Mouse (Mus musculus): ENCODE data around the gene Tmprss2. TPM values are rescaled to one million over a fixed set of nuclear protein-coding genes. Genes with fewer than 3 reads are reported as not detected.

Tmprss2 gene
- polyA plus RNA-seq, 1 experiment, result not detected

- H3K36me3 ChIP-seq (ENCODE audit: control insufficient read depth, insufficient read depth), result no peaks in the 10 kb centered on the region
- H3K79me3 ChIP-seq (ENCODE audit: low read depth), result no peaks in the 10 kb centered on the region
- H3ac ChIP-seq (ENCODE audit: control insufficient read depth, insufficient read length, low read depth), result no peak overlapping the region
- TF ChIP-seq CEBPB (IDR thresholded peaks at IDR 0.05; ENCODE audit: low read depth), result no peak
- no peak for TF ChIP-seq MYOD1 (IDR thresholded peaks at IDR 0.05; ENCODE audit: control insufficient read depth, insufficient read length, low read depth)
- no peak for TF ChIP-seq FOSL1 (IDR thresholded peaks at IDR 0.05; ENCODE audit: insufficient read depth, low read length, poor library complexity, severe bottlenecking)
- TF ChIP-seq MAX (IDR thresholded peaks at IDR 0.05), result no peak
- no peak for TF ChIP-seq USF1 (IDR thresholded peaks at IDR 0.05; ENCODE audit: low read depth)
- no peak for TF ChIP-seq MYOG (IDR thresholded peaks at IDR 0.05; ENCODE audit: control insufficient read depth, extremely low read depth, insufficient read length)
- TF ChIP-seq CTCF (IDR thresholded peaks at IDR 0.05; ENCODE audit: control insufficient read depth, insufficient read depth, insufficient read length), result no peak
- no peaks in the 10 kb centered on the region for H3K79me2 ChIP-seq (ENCODE audit: control insufficient read depth, insufficient read depth)
- H3K27me3 ChIP-seq (ENCODE audit: control insufficient read depth, insufficient read depth, insufficient read length), result peaks cover 15% of the 10 kb centered on the region
- H3K4me3 ChIP-seq (ENCODE audit: insufficient read depth, poor library complexity, severe bottlenecking), result no peak overlapping the region
These were observed 749 bp downstream of the Tmprss2 start for GRCm38 (mm10) chr16:97610246-97610645.

- H3K79me2 ChIP-seq (ENCODE audit: control insufficient read depth, insufficient read depth), result no peaks in the 10 kb centered on the region
- H3ac ChIP-seq (ENCODE audit: control insufficient read depth, insufficient read length, low read depth), result no peak overlapping the region
- H3K36me3 ChIP-seq (ENCODE audit: control insufficient read depth, insufficient read depth), result no peaks in the 10 kb centered on the region
- H3K4me3 ChIP-seq (ENCODE audit: insufficient read depth, poor library complexity, severe bottlenecking), result no peak overlapping the region
- peaks cover 15% of the 10 kb centered on the region for H3K27me3 ChIP-seq (ENCODE audit: control insufficient read depth, insufficient read depth, insufficient read length)
- TF ChIP-seq FOSL1 (IDR thresholded peaks at IDR 0.05; ENCODE audit: insufficient read depth, low read length, poor library complexity, severe bottlenecking) (no peak), CEBPB (IDR thresholded peaks at IDR 0.05; ENCODE audit: low read depth) (no peak), MAX (IDR thresholded peaks at IDR 0.05) (no peak), USF1 (IDR thresholded peaks at IDR 0.05; ENCODE audit: low read depth) (no peak), MYOG (IDR thresholded peaks at IDR 0.05; ENCODE audit: control insufficient read depth, extremely low read depth, insufficient read length) (no peak), MYOD1 (IDR thresholded peaks at IDR 0.05; ENCODE audit: control insufficient read depth, insufficient read length, low read depth) (no peak), CTCF (IDR thresholded peaks at IDR 0.05; ENCODE audit: control insufficient read depth, insufficient read depth, insufficient read length) (no peak)
- H3K79me3 ChIP-seq (ENCODE audit: low read depth), result no peaks in the 10 kb centered on the region
These were observed 1.3 kb downstream of the Tmprss2 start for GRCm38 (mm10) chr16:97609676-97610075.

GRCm38 (mm10) chr16:97607956-97608355, 3.0 kb downstream of the Tmprss2 start:
- no peaks in the 10 kb centered on the region for H3K36me3 ChIP-seq (ENCODE audit: control insufficient read depth, insufficient read depth)
- no peaks in the 10 kb centered on the region for H3K79me3 ChIP-seq (ENCODE audit: low read depth)
- no peak overlapping the region for H3ac ChIP-seq (ENCODE audit: control insufficient read depth, insufficient read length, low read depth)
- peaks cover 15% of the 10 kb centered on the region for H3K27me3 ChIP-seq (ENCODE audit: control insufficient read depth, insufficient read depth, insufficient read length)
- TF ChIP-seq CTCF (IDR thresholded peaks at IDR 0.05; ENCODE audit: control insufficient read depth, insufficient read depth, insufficient read length) (no peak), MYOG (IDR thresholded peaks at IDR 0.05; ENCODE audit: control insufficient read depth, extremely low read depth, insufficient read length) (no peak), CEBPB (IDR thresholded peaks at IDR 0.05; ENCODE audit: low read depth) (peak; percentile 31)
- no peak overlapping the region for H3K4me3 ChIP-seq (ENCODE audit: insufficient read depth, poor library complexity, severe bottlenecking)
- no peaks in the 10 kb centered on the region for H3K79me2 ChIP-seq (ENCODE audit: control insufficient read depth, insufficient read depth)

GRCm38 (mm10) chr16:97606829-97607228, 4.2 kb downstream of the Tmprss2 start:
- Histone ChIP-seq H3K36me3 (ENCODE audit: control insufficient read depth, insufficient read depth) (no peaks in the 10 kb centered on the region), H3K27me3 (ENCODE audit: control insufficient read depth, insufficient read depth, insufficient read length) (peaks cover 15% of the 10 kb centered on the region), H3K79me2 (ENCODE audit: control insufficient read depth, insufficient read depth) (no peaks in the 10 kb centered on the region), H3K79me3 (ENCODE audit: low read depth) (no peaks in the 10 kb centered on the region), H3ac (ENCODE audit: control insufficient read depth, insufficient read length, low read depth) (no peak overlapping the region), H3K4me3 (ENCODE audit: insufficient read depth, poor library complexity, severe bottlenecking) (no peak overlapping the region)
- TF ChIP-seq CEBPB (IDR thresholded peaks at IDR 0.05; ENCODE audit: low read depth), result no peak
- no peak for TF ChIP-seq MAX (IDR thresholded peaks at IDR 0.05)
- no peak for TF ChIP-seq USF1 (IDR thresholded peaks at IDR 0.05; ENCODE audit: low read depth)
- no peak for TF ChIP-seq MYOD1 (IDR thresholded peaks at IDR 0.05; ENCODE audit: control insufficient read depth, insufficient read length, low read depth)
- TF ChIP-seq CTCF (IDR thresholded peaks at IDR 0.05; ENCODE audit: control insufficient read depth, insufficient read depth, insufficient read length), result no peak
- TF ChIP-seq MYOG (IDR thresholded peaks at IDR 0.05; ENCODE audit: control insufficient read depth, extremely low read depth, insufficient read length), result no peak
- TF ChIP-seq FOSL1 (IDR thresholded peaks at IDR 0.05; ENCODE audit: insufficient read depth, low read length, poor library complexity, severe bottlenecking), result no peak

GRCm38 (mm10) chr16:97605957-97606721, 4.9 kb downstream of the Tmprss2 start:
- TF ChIP-seq MYOG (IDR thresholded peaks at IDR 0.05; ENCODE audit: control insufficient read depth, extremely low read depth, insufficient read length), result no peak
- no peak for TF ChIP-seq FOSL1 (IDR thresholded peaks at IDR 0.05; ENCODE audit: insufficient read depth, low read length, poor library complexity, severe bottlenecking)
- no peak for TF ChIP-seq MYOD1 (IDR thresholded peaks at IDR 0.05; ENCODE audit: control insufficient read depth, insufficient read length, low read depth)
- TF ChIP-seq MAX (IDR thresholded peaks at IDR 0.05), result no peak
- TF ChIP-seq USF1 (IDR thresholded peaks at IDR 0.05; ENCODE audit: low read depth), result no peak
- TF ChIP-seq CTCF (IDR thresholded peaks at IDR 0.05; ENCODE audit: control insufficient read depth, insufficient read depth, insufficient read length), result no peak
- no peak for TF ChIP-seq CEBPB (IDR thresholded peaks at IDR 0.05; ENCODE audit: low read depth)
- Histone ChIP-seq H3K36me3 (ENCODE audit: control insufficient read depth, insufficient read depth) (no peaks in the 10 kb centered on the region), H3K79me3 (ENCODE audit: low read depth) (no peaks in the 10 kb centered on the region), H3K27me3 (ENCODE audit: control insufficient read depth, insufficient read depth, insufficient read length) (peaks cover 15% of the 10 kb centered on the region), H3K79me2 (ENCODE audit: control insufficient read depth, insufficient read depth) (no peaks in the 10 kb centered on the region), H3ac (ENCODE audit: control insufficient read depth, insufficient read length, low read depth) (no peak overlapping the region), H3K4me3 (ENCODE audit: insufficient read depth, poor library complexity, severe bottlenecking) (no peak overlapping the region)

All from C2C12 (cell line).